Mouse (Mus musculus): ENCODE data around the gene Gas2l2.

Gas2l2 gene

DNA sequence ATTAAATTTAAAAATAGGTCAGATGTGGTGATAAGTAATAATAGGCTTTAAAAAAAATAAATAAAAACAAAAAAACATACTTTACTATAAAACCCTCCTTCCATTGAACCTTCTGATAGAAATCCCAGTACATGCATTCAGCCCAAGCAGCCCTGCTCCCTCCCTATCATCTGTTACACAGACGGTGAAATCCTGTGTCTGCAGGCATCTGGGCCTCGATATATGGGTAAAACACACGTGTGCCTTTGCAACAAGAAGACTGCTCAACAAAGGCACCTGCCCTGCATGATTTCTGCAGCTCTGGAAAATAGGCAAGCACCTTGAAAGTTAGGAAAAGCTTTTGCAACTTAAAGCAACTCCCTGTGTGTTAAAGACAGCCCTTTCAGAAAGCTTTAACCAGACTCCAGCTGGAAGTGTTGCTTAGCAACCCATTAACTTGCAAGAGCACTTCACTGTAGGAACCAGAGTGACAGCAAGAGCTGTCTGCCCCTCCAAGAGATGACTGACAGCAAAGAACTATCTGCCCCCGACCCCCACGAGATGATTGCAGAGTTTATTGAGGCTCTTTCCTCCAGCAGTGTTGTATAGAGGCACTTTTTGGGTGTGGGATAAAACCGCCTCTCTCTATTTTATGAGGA is 34.3 kb downstream of the Gas2l2 start:
- DNase-seq (ENCODE audit: low read depth): no peak

DNA sequence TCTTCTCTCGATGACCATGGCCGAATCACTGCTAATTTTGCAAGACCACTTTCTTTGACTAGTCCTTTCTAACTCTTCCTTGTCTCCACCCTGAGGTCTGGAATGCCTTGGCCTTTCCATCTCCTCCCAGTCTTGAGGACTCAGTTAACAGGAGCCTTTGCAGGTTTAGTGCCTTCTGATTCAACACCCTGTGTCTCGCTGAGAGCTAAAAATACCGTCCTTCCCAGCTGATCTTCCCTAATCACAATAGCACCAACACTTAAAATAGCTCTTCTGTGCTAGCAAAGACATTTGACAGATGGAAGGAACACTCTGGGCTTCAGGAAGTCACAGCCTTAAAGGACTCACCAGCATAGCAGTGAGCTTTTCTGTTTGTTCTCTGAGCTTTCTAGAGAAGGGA is 36.2 kb downstream of the Gas2l2 start:
- no peak for DNase-seq (ENCODE audit: low read depth)

DNA sequence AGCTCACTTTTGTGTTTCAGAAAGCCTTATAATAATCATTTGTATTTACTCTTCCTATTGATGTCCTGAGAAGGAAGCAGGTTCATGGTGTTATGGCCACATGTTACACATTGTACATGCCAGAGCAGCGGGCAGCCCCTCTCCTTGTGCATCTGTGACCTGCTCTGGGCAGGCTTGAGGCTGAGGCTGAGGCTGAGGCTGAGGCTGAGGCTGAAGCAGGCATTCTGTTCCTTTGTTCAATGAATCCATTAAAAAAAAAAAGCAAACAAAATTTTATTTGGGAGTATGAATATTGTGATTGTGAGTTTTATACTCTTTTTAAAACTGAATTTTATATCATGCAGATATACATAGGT is 45.7 kb downstream of the Gas2l2 start:
- DNase-seq (ENCODE audit: low read depth): no peak

DNA sequence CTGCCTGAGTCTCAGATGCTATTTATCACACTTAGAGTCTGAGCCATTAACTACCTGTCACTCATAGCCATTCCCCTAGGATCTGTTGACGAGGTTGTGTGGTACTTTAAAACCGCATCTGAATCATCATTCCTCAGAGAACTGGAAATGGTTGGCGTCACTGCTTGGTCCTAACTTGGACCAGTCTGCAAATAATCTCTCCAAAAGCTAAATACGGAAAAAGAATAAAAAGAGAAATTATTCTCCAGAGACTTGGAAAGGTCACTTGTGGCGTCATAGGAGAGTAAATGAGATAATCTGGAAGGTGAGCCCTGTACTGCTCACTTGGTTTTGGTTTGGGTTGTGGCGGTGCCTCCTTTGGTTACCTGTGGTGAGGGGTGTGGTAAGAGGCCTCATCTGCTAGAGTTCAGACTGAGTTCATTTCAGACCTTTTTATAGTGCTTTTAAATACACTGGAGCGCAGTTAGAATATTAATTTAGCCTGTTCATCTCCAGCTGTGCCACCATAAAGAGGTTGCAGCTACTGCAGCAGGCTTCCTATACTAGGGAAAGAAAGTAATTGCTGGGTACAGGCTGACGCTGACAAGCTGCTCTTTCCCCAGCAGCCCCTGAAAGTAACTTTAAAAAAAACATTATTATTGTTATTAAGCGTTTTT is 46.3 kb downstream of the Gas2l2 start:
- no peak for DNase-seq (ENCODE audit: low read depth)

DNA sequence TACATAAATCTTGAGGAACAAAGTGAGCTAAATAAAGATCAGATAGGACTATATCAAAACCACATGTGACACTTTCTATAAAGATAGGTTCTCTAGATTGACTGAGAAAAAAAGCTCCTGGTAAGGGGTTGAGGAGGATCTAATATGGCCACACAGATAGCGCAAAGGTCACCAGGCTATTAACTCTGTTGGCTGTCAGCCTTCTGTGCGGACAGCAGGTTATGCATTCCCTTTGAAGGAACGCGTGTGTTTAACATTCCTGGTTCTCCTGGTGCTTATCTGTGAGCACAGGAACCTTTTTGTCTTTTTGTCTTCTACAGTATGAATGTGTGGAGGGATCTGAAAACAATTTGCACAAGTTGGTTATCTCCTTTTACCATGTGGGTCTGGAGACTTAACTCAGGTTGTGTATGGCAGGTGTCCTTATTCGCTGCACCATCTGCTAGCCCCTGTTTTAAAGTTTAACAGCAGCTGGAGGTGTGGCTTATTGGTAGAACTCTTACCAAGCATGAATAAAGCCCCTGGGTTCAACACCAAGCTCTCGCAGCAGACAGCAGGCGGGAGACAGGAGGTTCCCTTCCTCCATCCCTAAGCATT is 49.4 kb downstream of the Gas2l2 start:
- no peak for DNase-seq (ENCODE audit: low read depth)
